Mouse (Mus musculus): ENCODE measurements around the gene Hspa8. TPM values are rescaled to one million over a fixed set of nuclear protein-coding genes. Genes with fewer than 3 reads are reported as not detected.
A peak's percentile ranks its signal among the peaks of the same experiment; 100 is the strongest.

Hspa8 gene
- total RNA-seq, 2 experiments from 2014 or later, result 2,045 to 2,355 TPM

GRCm38 (mm10) chr9:40808061-40808906 lies 7.5 kb downstream of the Hspa8 start:
- DNase-seq (ENCODE audit: low spot score in 2 of 2), result no peak

- no peak for DNase-seq (ENCODE audit: low spot score in 2 of 2)
These were observed 8.1 kb downstream of the Hspa8 start for GRCm38 (mm10) chr9:40808907-40809280.

- no peak for DNase-seq (ENCODE audit: low spot score in 2 of 2)
These were observed 11.1 kb downstream of the Hspa8 start for GRCm38 (mm10) chr9:40811860-40812259.

GRCm38 (mm10) chr9:40814060-40814459 lies 13.3 kb downstream of the Hspa8 start:
- no peak for DNase-seq (ENCODE audit: low spot score in 2 of 2)

GRCm38 (mm10) chr9:40817325-40818028 lies 16.7 kb downstream of the Hspa8 start:
- DNase-seq (ENCODE audit: low spot score in 2 of 2), result no peak

- no peak for DNase-seq (ENCODE audit: low spot score in 2 of 2)
These were observed 24.8 kb downstream of the Hspa8 start for GRCm38 (mm10) chr9:40825601-40826000.

GRCm38 (mm10) chr9:40827366-40827765 lies 26.6 kb downstream of the Hspa8 start:
- peak in 1 of 2 experiments; percentile 56 for DNase-seq (ENCODE audit: low spot score in 2 of 2)

GRCm38 (mm10) chr9:40834569-40834968 lies 33.8 kb downstream of the Hspa8 start:
- DNase-seq (ENCODE audit: low spot score in 2 of 2), result peak; percentile 74 to 83

GRCm38 (mm10) chr9:40836681-40837080 lies 35.9 kb downstream of the Hspa8 start:
- no peak for DNase-seq (ENCODE audit: low spot score in 2 of 2)

- no peak for DNase-seq (ENCODE audit: low spot score in 2 of 2)
These were observed 38.9 kb downstream of the Hspa8 start for GRCm38 (mm10) chr9:40839662-40840061.

GRCm38 (mm10) chr9:40851515-40851914 lies 50.7 kb downstream of the Hspa8 start:
- no peak for DNase-seq (ENCODE audit: low spot score in 2 of 2)

GRCm38 (mm10) chr9:40858461-40859160 lies 57.8 kb downstream of the Hspa8 start:
- DNase-seq (ENCODE audit: low spot score in 2 of 2), result no peak

- no peak for DNase-seq (ENCODE audit: low spot score in 2 of 2)
These were observed 58.4 kb downstream of the Hspa8 start for GRCm38 (mm10) chr9:40859196-40859595.

Other genes with a start within 250 kb of the Hspa8 start
- not detected for gene Gm21915, start 130.4 kb upstream of the Hspa8 start, total RNA-seq (2021)
- 10 to 100 TPM; 36.1 to 39.2 TPM for gene Clmp, start 115.0 kb upstream of the Hspa8 start, total RNA-seq (2021)
- gene Bsx, start 73.1 kb downstream of the Hspa8 start, total RNA-seq (2021), result not detected
- under 1 TPM; 0.38 to 0.85 TPM for gene Jhy, start 163.1 kb downstream of the Hspa8 start, total RNA-seq (2021)
- gene Crtam, start 203.6 kb downstream of the Hspa8 start, total RNA-seq (2021), result not detected

Data from layer of hippocampus, postnatal 14 days (tissue).